Mouse (Mus musculus) E14TG2a.4 (cell line): ENCODE data around the gene Fcf1.

Experiments
- H3K27me3 ChIP-seq: 2 replicates; pipeline ENCODE4 v1.6.1; 2014; ENCODE audit warnings: low read length, control low read depth; ENCODE audit not compliant: insufficient read depth
- H3K36me3 ChIP-seq: 2 replicates; pipeline ENCODE4 v1.6.1; 2014; ENCODE audit warnings: low read length, control low read depth; ENCODE audit not compliant: insufficient read depth
- H3K4me1 ChIP-seq: replicated peaks from 2 replicates; pipeline ENCODE4 v1.6.1; 2014; ENCODE audit warnings: low read depth, low read length, control low read depth
- H3K4me3 ChIP-seq: replicated peaks from 2 replicates; pipeline ENCODE4 v1.5.1; 2014; ENCODE audit warnings: mild to moderate bottlenecking, low read length
- H3K9me3 ChIP-seq: 2 replicates; pipeline ENCODE4 v1.6.1; 2014; ENCODE audit warnings: low read length, control low read depth
- CTCF ChIP-seq: conservative IDR thresholded peaks from 2 replicates; pipeline ENCODE4 v1.5.1; 2014; ENCODE audit warnings: low read length
- NANOG ChIP-seq: IDR thresholded peaks from 2 replicates; pipeline ENCODE4 v1.6.1; 2014; ENCODE audit warnings: borderline replicate concordance, low read length, mixed read lengths
- POU5F1 ChIP-seq: IDR thresholded peaks from 2 replicates; pipeline ENCODE4 v1.6.1; 2014; ENCODE audit warnings: low read length, borderline replicate concordance

Fcf1 gene

GRCm38 (mm10) chr12:84970428-84971096, at the start of gene Fcf1, which contains the start of gene Arel1:
Gene Fcf1, plus strand, starts transcription at chr12:84970897.
Gene Arel1, minus strand, starts transcription at chr12:84970900.
- Histone ChIP-seq H3K9me3 (no peaks in the 10 kb centered on the region), H3K36me3 (peaks cover 30% of the 10 kb centered on the region), H3K4me3 (peak within 1 kb of the TSS; percentile 97), H3K27me3 (peaks cover 3% of the 10 kb centered on the region; the same call in 1 of the 2 replicates), H3K4me1 (peaks cover 22% of the 10 kb centered on the region)
- TF ChIP-seq CTCF (no peak), NANOG (no peak), POU5F1 (no peak)

GRCm38 (mm10) chr12:84921881-84922419, 48.7 kb upstream of the Fcf1 start:
- H3K4me1 ChIP-seq = peaks cover 3% of the 10 kb centered on the region; the same call in 1 of the 2 replicates
- no peak overlapping the region for H3K4me3 ChIP-seq
- no peak for TF ChIP-seq NANOG
- no peak for TF ChIP-seq CTCF
- no peak for TF ChIP-seq POU5F1
- H3K36me3 ChIP-seq = peaks cover 85% of the 10 kb centered on the region
- H3K27me3 ChIP-seq = no peaks in the 10 kb centered on the region
- no peaks in the 10 kb centered on the region for H3K9me3 ChIP-seq

- H3K36me3 ChIP-seq = peaks cover 83% of the 10 kb centered on the region
- no peak overlapping the region for H3K4me3 ChIP-seq
- no peaks in the 10 kb centered on the region for H3K4me1 ChIP-seq
- H3K9me3 ChIP-seq = no peaks in the 10 kb centered on the region
- TF ChIP-seq NANOG = no peak
- TF ChIP-seq CTCF = no peak
- TF ChIP-seq POU5F1 = no peak
- no peaks in the 10 kb centered on the region for H3K27me3 ChIP-seq
These were observed 46.4 kb upstream of the Fcf1 start for GRCm38 (mm10) chr12:84924324-84924723.

GRCm38 (mm10) chr12:84926542-84926941, 44.2 kb upstream of the Fcf1 start:
- TF ChIP-seq NANOG (no peak), POU5F1 (no peak)
- H3K36me3 ChIP-seq = peaks cover 83% of the 10 kb centered on the region
- no peak overlapping the region for H3K4me3 ChIP-seq
- no peaks in the 10 kb centered on the region for H3K27me3 ChIP-seq
- no peaks in the 10 kb centered on the region for H3K9me3 ChIP-seq
- H3K4me1 ChIP-seq = peaks cover 7% of the 10 kb centered on the region

DNA sequence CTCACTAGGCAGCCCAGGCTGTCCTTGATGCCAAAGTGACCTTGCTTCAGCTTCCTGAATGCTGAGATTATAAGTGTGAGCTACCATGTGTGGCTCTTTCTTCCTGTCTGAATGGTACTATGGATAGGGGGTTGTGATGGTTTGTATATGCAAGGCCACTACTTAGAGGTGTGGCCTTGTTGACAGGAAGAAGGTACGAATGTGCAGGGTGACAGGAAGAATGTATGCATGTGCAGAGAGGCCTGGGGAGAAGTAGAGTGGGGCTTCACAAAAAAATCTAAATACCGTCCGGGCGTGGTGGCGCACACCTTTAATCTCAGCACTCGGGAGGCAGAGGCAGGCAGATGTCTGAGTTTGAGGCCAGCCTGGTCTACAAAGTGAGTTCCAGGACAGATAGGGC, 38.5 kb upstream of the Fcf1 start:
- TF ChIP-seq NANOG (no peak), CTCF (no peak), POU5F1 (no peak)
- H3K9me3 ChIP-seq = no peaks in the 10 kb centered on the region
- peaks cover 62% of the 10 kb centered on the region for H3K36me3 ChIP-seq
- H3K4me3 ChIP-seq = no peak overlapping the region
- H3K4me1 ChIP-seq = peaks cover 20% of the 10 kb centered on the region
- H3K27me3 ChIP-seq = no peaks in the 10 kb centered on the region

- Histone ChIP-seq H3K27me3 (no peaks in the 10 kb centered on the region), H3K4me1 (peaks cover 15% of the 10 kb centered on the region), H3K36me3 (peaks cover 60% of the 10 kb centered on the region), H3K4me3 (no peak overlapping the region), H3K9me3 (no peaks in the 10 kb centered on the region)
- TF ChIP-seq POU5F1 (no peak), NANOG (no peak), CTCF (no peak)
These were observed 35.4 kb upstream of the Fcf1 start for GRCm38 (mm10) chr12:84935343-84935742.

- H3K4me3 ChIP-seq = no peak overlapping the region
- no peaks in the 10 kb centered on the region for H3K9me3 ChIP-seq
- peaks cover 60% of the 10 kb centered on the region for H3K36me3 ChIP-seq
- TF ChIP-seq CTCF (no peak), POU5F1 (no peak), NANOG (no peak)
- no peaks in the 10 kb centered on the region for H3K27me3 ChIP-seq
- peaks cover 16% of the 10 kb centered on the region for H3K4me1 ChIP-seq
These were observed 31.6 kb upstream of the Fcf1 start for GRCm38 (mm10) chr12:84939117-84939516.

GRCm38 (mm10) chr12:84940343-84940742, 30.4 kb upstream of the Fcf1 start:
- Histone ChIP-seq H3K36me3 (peaks cover 51% of the 10 kb centered on the region), H3K4me3 (no peak overlapping the region), H3K27me3 (no peaks in the 10 kb centered on the region), H3K4me1 (peaks cover 16% of the 10 kb centered on the region), H3K9me3 (no peaks in the 10 kb centered on the region)
- TF ChIP-seq CTCF (no peak), NANOG (no peak), POU5F1 (no peak)

DNA sequence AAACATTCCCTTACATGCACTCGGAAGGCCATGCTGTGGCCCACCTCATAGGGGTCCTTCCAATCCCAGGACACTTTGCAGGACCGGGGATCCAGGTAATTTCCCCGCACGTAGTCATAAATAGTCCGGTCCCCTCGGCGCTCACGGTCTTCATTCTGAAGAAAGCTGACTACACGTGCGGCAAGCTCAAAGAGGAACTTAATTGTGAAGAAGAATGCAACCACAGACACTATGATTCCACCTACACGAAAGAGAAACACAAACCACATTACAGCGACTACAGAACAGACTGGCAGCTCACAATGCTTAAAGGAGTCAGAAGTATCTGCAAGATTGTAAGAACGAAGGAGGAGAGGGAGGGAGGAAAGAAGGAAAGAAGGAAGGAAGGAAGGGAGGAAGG, 29.0 kb upstream of the Fcf1 start:
- no peak for TF ChIP-seq CTCF
- no peak for TF ChIP-seq NANOG
- no peak for TF ChIP-seq POU5F1
- peaks cover 48% of the 10 kb centered on the region for H3K36me3 ChIP-seq
- no peak overlapping the region for H3K4me3 ChIP-seq
- H3K4me1 ChIP-seq = peaks cover 16% of the 10 kb centered on the region
- H3K27me3 ChIP-seq = no peaks in the 10 kb centered on the region
- no peaks in the 10 kb centered on the region for H3K9me3 ChIP-seq
